In the genomic region with DNA sequence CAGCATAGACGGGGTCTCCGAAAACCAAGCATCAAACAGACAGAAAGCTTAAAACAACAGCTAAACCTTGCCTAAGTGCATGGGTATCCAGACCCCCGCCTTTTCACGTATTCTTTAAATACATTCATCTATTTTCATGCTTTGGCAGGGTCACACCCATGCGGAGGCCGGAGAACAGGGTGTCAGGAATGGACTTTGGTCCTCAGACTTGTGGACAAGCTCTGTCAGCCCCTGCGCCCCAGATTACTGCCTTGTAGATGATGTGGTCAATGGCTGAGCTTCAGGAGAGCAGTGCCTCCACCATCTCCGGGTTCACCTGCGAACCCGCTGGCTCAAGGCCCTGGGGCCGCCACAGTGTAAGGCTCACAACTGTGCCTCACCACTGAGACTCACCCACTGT, we compare ENCODE assay signal across 23 mouse cellular contexts.
"Had no signal": no experiment of that assay in that cellular context is flagged by ENCODE, and none has a peak within 500 bp of the region (broad histone marks: within the 10 kb centered on the region; RNA-seq: fewer than 3 reads in every experiment).

No protein-coding gene starts in this region.

- H3K4me1 ChIP-seq: heart, embryonic 15.5 days; hindbrain, embryonic 13.5 days; hindbrain, embryonic 15.5 days; limb, embryonic 12.5 days had no signal

- ATAC-seq: hindbrain, postnatal 0 days had no signal

- H3K27me3 ChIP-seq: heart, embryonic 13.5 days; heart, embryonic 15.5 days; hindbrain, embryonic 13.5 days; hindbrain, embryonic 15.5 days; limb, embryonic 12.5 days had no signal

- H3K9me3 ChIP-seq: heart, embryonic 13.5 days; heart, embryonic 15.5 days; hindbrain, embryonic 13.5 days; hindbrain, embryonic 15.5 days; limb, embryonic 10.5 days; limb, embryonic 12.5 days had no signal

- H3K4me2 ChIP-seq: heart, embryonic 11.5 days; heart, embryonic 13.5 days; heart, embryonic 15.5 days; hindbrain, embryonic 13.5 days; hindbrain, embryonic 15.5 days; limb, embryonic 12.5 days; liver, embryonic 11.5 days had no signal

- DNase-seq: gastrocnemius, postnatal 14 days; gastrocnemius, postnatal 36 days; heart, adult 11 months; heart, adult 2 months; heart, postnatal 14 days; heart, postnatal 36 days; kidney, adult 18-20 months; kidney, adult 8-10 months; kidney, postnatal 10 days; kidney, postnatal 25 days; kidney, postnatal 4 days; liver had no signal

- H3K9ac ChIP-seq: heart, embryonic 13.5 days; heart, embryonic 15.5 days; hindbrain, embryonic 13.5 days; hindbrain, embryonic 15.5 days; limb, embryonic 12.5 days had no signal

- H3K27ac ChIP-seq: heart, adult 2 months; heart, embryonic 13.5 days; heart, embryonic 15.5 days; hindbrain, embryonic 13.5 days; hindbrain, embryonic 15.5 days; hindbrain, postnatal 0 days; layer of hippocampus, adult 2 months; left cerebral cortex, adult 2 months; limb, embryonic 10.5 days; limb, embryonic 12.5 days had no signal

- H3K36me3 ChIP-seq: heart, embryonic 13.5 days; heart, embryonic 15.5 days; hindbrain, embryonic 13.5 days; hindbrain, embryonic 15.5 days; limb, embryonic 10.5 days; limb, embryonic 12.5 days had no signal

- H3K4me3 ChIP-seq: heart, adult 2 months; heart, embryonic 13.5 days; heart, embryonic 15.5 days; hindbrain, embryonic 13.5 days; hindbrain, embryonic 15.5 days; layer of hippocampus, adult 2 months; left cerebral cortex, adult 2 months; limb, embryonic 10.5 days; limb, embryonic 12.5 days had no signal
